Comparison of ENCODE assay signal across 19 mouse cellular contexts in the genomic region with DNA sequence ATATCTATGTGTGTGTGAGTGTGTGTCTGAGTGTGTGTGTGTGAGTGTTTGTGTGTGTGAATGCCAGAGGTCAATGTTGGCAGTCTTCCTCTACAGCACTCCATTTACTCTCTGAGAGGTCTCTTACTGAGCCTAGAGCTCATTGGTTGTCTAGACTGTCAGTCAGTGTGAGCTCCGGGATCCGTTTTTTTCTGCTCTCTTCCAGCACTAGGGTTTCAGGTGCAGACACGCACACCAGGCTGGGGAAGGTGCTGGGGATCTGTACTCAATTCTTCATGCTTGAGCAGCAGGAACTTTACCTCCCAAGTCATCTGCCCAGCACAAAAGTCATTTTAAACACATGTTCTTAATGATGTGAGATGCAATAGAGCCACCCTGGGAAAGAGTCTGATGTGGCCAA. TPM values are rescaled to one million over a fixed set of nuclear protein-coding genes. Genes with fewer than 3 reads are reported as not detected.
DNase-seq lines count a peak whose midpoint lies in the region; ATAC-seq and TF ChIP-seq lines count a peak whose summit lies in the region.
"Had no signal": no experiment of that assay in that cellular context is flagged by ENCODE, and none has a peak within 500 bp of the region (broad histone marks: within the 10 kb centered on the region; RNA-seq: fewer than 3 reads in every experiment).

No protein-coding gene starts in this region.

- WGBS in embryonic facial prominence, embryonic 12.5 days: 56% methylated on average over 3 of the region's 3 CpGs

- H3K9me3 ChIP-seq in G1E (replicated peaks): no peaks in the 10 kb centered on the region
- H3K9me3 ChIP-seq in embryonic facial prominence, embryonic 12.5 days: no peaks in the 10 kb centered on the region
- H3K9me3 ChIP-seq: embryonic facial prominence, embryonic 13.5 days; forebrain, embryonic 12.5 days; hindbrain, embryonic 12.5 days had no signal

- H3K4me1 ChIP-seq in G1E (ENCODE audit: insufficient read depth, low read depth, low read length): peaks cover 11% of the 10 kb centered on the region
- H3K4me1 ChIP-seq in embryonic facial prominence, embryonic 12.5 days: no peaks in the 10 kb centered on the region
- H3K4me1 ChIP-seq: embryonic facial prominence, embryonic 13.5 days; forebrain, embryonic 12.5 days; hindbrain, embryonic 12.5 days had no signal

- no peak for TF ChIP-seq CTCF in G1E (IDR thresholded peaks at IDR 0.05; ENCODE audit: low read depth, low read length)

- H3K4me2 ChIP-seq in embryonic facial prominence, embryonic 12.5 days (replicated peaks): no peak overlapping the region
- H3K4me2 ChIP-seq: embryonic facial prominence, embryonic 13.5 days; forebrain, embryonic 12.5 days; hindbrain, embryonic 12.5 days had no signal

- ATAC-seq in G1E (ENCODE audit: extremely low read depth, insufficient number of reproducible peaks, low FRiP score, poor library complexity, severe bottlenecking): no peak
- ATAC-seq in embryonic facial prominence, embryonic 12.5 days (ENCODE audit: insufficient number of reproducible peaks, insufficient read depth, low FRiP score, low TSS enrichment): 0 out of 2 replicates have a peak, but pooled peaks have one; percentile 22
- ATAC-seq: forebrain, embryonic 16.5 days; hindbrain, embryonic 16.5 days; Patski had no signal

- H3K36me3 ChIP-seq in G1E (replicated peaks): no peaks in the 10 kb centered on the region
- no peaks in the 10 kb centered on the region for H3K36me3 ChIP-seq in embryonic facial prominence, embryonic 12.5 days
- H3K36me3 ChIP-seq: embryonic facial prominence, embryonic 13.5 days; forebrain, embryonic 12.5 days; hindbrain, embryonic 12.5 days had no signal

- no peak overlapping the region for H3K27ac ChIP-seq in embryonic facial prominence, embryonic 12.5 days
- H3K27ac ChIP-seq: embryonic facial prominence, embryonic 13.5 days; forebrain, embryonic 12.5 days; hindbrain, embryonic 12.5 days had no signal

- peaks cover 7% of the 10 kb centered on the region; the same call in 1 of the 2 replicates for H3K27me3 ChIP-seq in G1E (ENCODE audit: insufficient read depth, low read length)
- no peaks in the 10 kb centered on the region for H3K27me3 ChIP-seq in embryonic facial prominence, embryonic 12.5 days
- H3K27me3 ChIP-seq: embryonic facial prominence, embryonic 13.5 days; forebrain, embryonic 12.5 days; hindbrain, embryonic 12.5 days; Patski had no signal

- peak; percentile 15 for DNase-seq in lung, postnatal 10 days
- no peak for DNase-seq in lung, postnatal 14 days
- peak; percentile 56 for DNase-seq in ES-CJ7 (ENCODE audit: low read depth, low spot score)
- DNase-seq in G1E (ENCODE audit: low spot score): no peak
- DNase-seq in thymus, postnatal 4 days: no peak
- DNase-seq: adrenal gland, adult 8-10 months; adrenal gland, postnatal 36 days; cerebellum, adult 2 months; cerebellum, postnatal 10 days; gastrocnemius, postnatal 10 days; heart, postnatal 10 days; heart, postnatal 4 days had no signal

- H3K9ac ChIP-seq in embryonic facial prominence, embryonic 12.5 days: no peak overlapping the region
- H3K9ac ChIP-seq: embryonic facial prominence, embryonic 13.5 days; forebrain, embryonic 12.5 days; hindbrain, embryonic 12.5 days had no signal

- peak overlapping the region; percentile 2; the same call in 1 of the 2 replicates for H3K4me3 ChIP-seq in G1E (ENCODE audit: low read depth, low read length)
- no peak overlapping the region for H3K4me3 ChIP-seq in embryonic facial prominence, embryonic 12.5 days
- H3K4me3 ChIP-seq: embryonic facial prominence, embryonic 13.5 days; forebrain, embryonic 12.5 days; hindbrain, embryonic 12.5 days had no signal

RNA-seq across cellular contexts. Expression of a gene that starts 23.1 kb away (rescaled TPM):
- total RNA-seq in G1E (2014; fragmentation: Nextera tagmentation) (23.0 and 26.2 TPM in 2 replicates), G1E (2017) (10.5 and 11.6 TPM in 2 replicates)
- 0.58 and 0.73 TPM in 2 replicates for polyA plus RNA-seq in G1E (2012)
- polyA plus RNA-seq in embryonic facial prominence, embryonic 12.5 days (2016; fragmentation: Nextera tagmentation; extraction: Ambion mirVana): 23.7 and 28.9 TPM in 2 replicates

Comparison
In these comparisons a context has a peak if more than half of its experiments do, and no peak if none do; other contexts are left out.
1. DNase-seq: peak in lung, postnatal 10 days (single experiment) and ES-CJ7 (single experiment); none in lung, postnatal 14 days (single experiment), G1E (single experiment) and thymus, postnatal 4 days (single experiment).
2. RNA of a gene that starts 23.1 kb away (polyA plus RNA-seq): 23.7 to 28.9 TPM in embryonic facial prominence, embryonic 12.5 days; 0.58 to 0.73 TPM in G1E; every median in the first group is over 10 times any median in the second.